ENCODE assay signal across 7 mouse cellular contexts in genomic region chr11:95833631-95834142, GRCm38 (mm10). TPM values are rescaled to one million over a fixed set of nuclear protein-coding genes. Genes with fewer than 3 reads are reported as not detected.
DNase-seq lines count a peak whose midpoint lies in the region; ATAC-seq and TF ChIP-seq lines count a peak whose summit lies in the region.

No protein-coding gene starts in this region.

- H3K9me3 ChIP-seq in embryonic facial prominence, embryonic 15.5 days (replicated peaks), result no peaks in the 10 kb centered on the region
- no peaks in the 10 kb centered on the region for H3K9me3 ChIP-seq in liver, postnatal 0 days (ENCODE audit: low read length)

- no peak for TF ChIP-seq POLR2A in bone marrow macrophage, adult 2 months (IDR thresholded peaks at IDR 0.05; ENCODE audit: borderline replicate concordance, low read depth, low read length)

- 0 out of 2 replicates have a peak, but pooled peaks have one; percentile 8 for ATAC-seq in embryonic facial prominence, embryonic 15.5 days (ENCODE audit: insufficient number of reproducible peaks, low FRiP score, low TSS enrichment, low read depth)
- ATAC-seq in liver, postnatal 0 days, result no peak

- 12% methylated on average over 18 of the region's 18 CpGs for WGBS in embryonic facial prominence, embryonic 15.5 days
- WGBS in liver, postnatal 0 days (ENCODE audit: insufficient replicate concordance), result 22% methylated on average over 17 of the region's 18 CpGs

- no peaks in the 10 kb centered on the region for H3K36me3 ChIP-seq in embryonic facial prominence, embryonic 15.5 days
- H3K36me3 ChIP-seq in liver, postnatal 0 days (replicated peaks; ENCODE audit: insufficient read depth, low read length), result peaks cover 5% of the 10 kb centered on the region; the same call in 1 of the 2 replicates

- peaks cover 44% of the 10 kb centered on the region for H3K4me1 ChIP-seq in bone marrow macrophage, adult 2 months (ENCODE audit: control insufficient read depth, insufficient read depth, low read length)
- peaks cover 58% of the 10 kb centered on the region for H3K4me1 ChIP-seq in embryonic facial prominence, embryonic 15.5 days
- H3K4me1 ChIP-seq in liver, postnatal 0 days (ENCODE audit: insufficient read depth), result peaks cover 66% of the 10 kb centered on the region

- H3K9ac ChIP-seq in embryonic facial prominence, embryonic 15.5 days, result no peak overlapping the region
- peak overlapping the region; percentile 1; the same call in 1 of the 2 replicates for H3K9ac ChIP-seq in liver, postnatal 0 days (replicated peaks)

- peak overlapping the region; percentile 15; the same call in 1 of the 2 replicates for H3K4me2 ChIP-seq in embryonic facial prominence, embryonic 15.5 days (replicated peaks)
- peak overlapping the region; percentile 54 for H3K4me2 ChIP-seq in liver, postnatal 0 days (ENCODE audit: low read depth, low read length)

- no peak for TF ChIP-seq CTCF in layer of hippocampus, adult 2 months (conservative IDR thresholded peaks at IDR 0.05)
- no peak for TF ChIP-seq CTCF in bone marrow macrophage, adult 2 months (IDR thresholded peaks at IDR 0.05; ENCODE audit: low read depth, low read length)
- TF ChIP-seq CTCF in liver, postnatal 0 days (IDR thresholded peaks at IDR 0.05; ENCODE audit: low read depth), result no peak

- no peak for TF ChIP-seq EP300 in liver, postnatal 0 days (IDR thresholded peaks at IDR 0.05; ENCODE audit: low read depth)

- peak overlapping the region; percentile 33; the same call in 1 of the 2 replicates for H3K27ac ChIP-seq in layer of hippocampus, adult 2 months
- peak overlapping the region; percentile 52 for H3K27ac ChIP-seq in bone marrow macrophage, adult 2 months (ENCODE audit: insufficient read depth, low read depth, low read length)
- no peak overlapping the region for H3K27ac ChIP-seq in embryonic facial prominence, embryonic 15.5 days (replicated peaks)
- H3K27ac ChIP-seq in liver, postnatal 0 days (ENCODE audit: low read depth), result peak overlapping the region; percentile 74; the same call in 1 of the 2 replicates

- peaks cover 86% of the 10 kb centered on the region for H3K27me3 ChIP-seq in embryonic facial prominence, embryonic 15.5 days
- peaks cover 47% of the 10 kb centered on the region for H3K27me3 ChIP-seq in liver, postnatal 0 days (ENCODE audit: insufficient read depth, low read length)

- no peak for DNase-seq in layer of hippocampus, adult 2 months (ENCODE audit: low spot score in 2 of 2)
- DNase-seq in layer of hippocampus, adult 18-20 months (ENCODE audit: low spot score in 2 of 2), result no peak
- DNase-seq in liver, postnatal 0 days, result peak; percentile 23
- DNase-seq in layer of hippocampus, postnatal 25 days (ENCODE audit: extremely low spot score in 1 of 2, low spot score in 1 of 2), result no peak
- no peak for DNase-seq in kidney, postnatal 4 days

- H3K4me3 ChIP-seq in layer of hippocampus, adult 2 months, result no peak overlapping the region
- no peak overlapping the region for H3K4me3 ChIP-seq in bone marrow macrophage, adult 2 months (ENCODE audit: insufficient read depth, low read length)
- H3K4me3 ChIP-seq in embryonic facial prominence, embryonic 15.5 days (replicated peaks), result no peak overlapping the region
- H3K4me3 ChIP-seq in liver, postnatal 0 days (ENCODE audit: low read depth, low read length), result no peak overlapping the region

RNA-seq across cellular contexts. Expression of gene Gngt2, which starts 3.3 kb away (rescaled TPM):
- 1 to 10 TPM; 2.6 to 4.5 TPM for total RNA-seq in layer of hippocampus, adult 2 months (2021)
- total RNA-seq in layer of hippocampus, adult 18-20 months (2021), result 1 to 10 TPM; 2.0 to 5.1 TPM
- polyA plus RNA-seq in bone marrow macrophage, adult 2 months (2012; ENCODE audit: insufficient read depth, insufficient read length, missing spikeins), result 167 and 176 TPM in 2 replicates
- 16.8 and 20.8 TPM in 2 replicates for polyA plus RNA-seq in embryonic facial prominence, embryonic 15.5 days (2015; fragmentation: Nextera tagmentation; extraction: Ambion mirVana)
- 30.2 and 32.2 TPM in 2 replicates for polyA plus RNA-seq in liver, postnatal 0 days (2015; fragmentation: Nextera tagmentation; extraction: Ambion mirVana)
- total RNA-seq in layer of hippocampus, postnatal 25 days (2021), result 1 to 10 TPM; 3.3 to 3.8 TPM

RNA-seq across cellular contexts. Expression of gene Abi3, which starts 8.6 kb away (rescaled TPM):
- 1 to 10 TPM; 3.3 to 6.8 TPM for total RNA-seq in layer of hippocampus, adult 2 months (2021)
- total RNA-seq in layer of hippocampus, adult 18-20 months (2021), result 1 to 10 TPM; 6.1 to 6.6 TPM
- polyA plus RNA-seq in bone marrow macrophage, adult 2 months (2012; ENCODE audit: insufficient read depth, insufficient read length, missing spikeins), result 51.7 and 60.6 TPM in 2 replicates
- polyA plus RNA-seq in embryonic facial prominence, embryonic 15.5 days (2015; fragmentation: Nextera tagmentation; extraction: Ambion mirVana), result 8.6 and 9.0 TPM in 2 replicates
- 9.8 and 10.2 TPM in 2 replicates for polyA plus RNA-seq in liver, postnatal 0 days (2015; fragmentation: Nextera tagmentation; extraction: Ambion mirVana)
- 1 to 10 TPM; 5.4 to 8.1 TPM for total RNA-seq in layer of hippocampus, postnatal 25 days (2021)

RNA-seq across cellular contexts. Expression of gene Phospho1, which starts 9.4 kb away (rescaled TPM):
- total RNA-seq in layer of hippocampus, adult 2 months (2021), result 10 to 100 TPM; 48.8 to 63.0 TPM
- 10 to 100 TPM; 48.7 to 52.6 TPM for total RNA-seq in layer of hippocampus, adult 18-20 months (2021)
- polyA plus RNA-seq in bone marrow macrophage, adult 2 months (2012; ENCODE audit: insufficient read depth, insufficient read length, missing spikeins), result 7.4 and 9.4 TPM in 2 replicates
- 8.3 and 9.1 TPM in 2 replicates for polyA plus RNA-seq in embryonic facial prominence, embryonic 15.5 days (2015; fragmentation: Nextera tagmentation; extraction: Ambion mirVana)
- polyA plus RNA-seq in liver, postnatal 0 days (2015; fragmentation: Nextera tagmentation; extraction: Ambion mirVana), result 1.9 and 2.0 TPM in 2 replicates
- 10 to 100 TPM; 55.6 to 64.3 TPM for total RNA-seq in layer of hippocampus, postnatal 25 days (2021)
